Mouse (Mus musculus) intestine, postnatal 0 days (tissue): Measurements from ENCODE around the gene Magi1. TPM values are rescaled to one million over a fixed set of nuclear protein-coding genes. Genes with fewer than 3 reads are reported as not detected.

Experiments
- ATAC-seq: fragments of 200-750 bp; cut with Nextera tagmentation; 2 replicates; pipeline ENCODE4 v1.8.0; 2017; ENCODE audit warnings: mild to moderate bottlenecking, moderate TSS enrichment, moderate library complexity
- H3K27ac ChIP-seq: fragments of 300-500 bp; sonication (generic); 2 replicates; pipeline ENCODE4 v1.5.1; 2014; ENCODE audit warnings: mild to moderate bottlenecking, low read depth, low read length, moderate library complexity
- H3K27me3 ChIP-seq: fragments of 300-500 bp; sonication (generic); replicated peaks from 2 replicates; pipeline ENCODE4 v1.6.1; 2014; ENCODE audit warnings: low read length, mixed read lengths; ENCODE audit not compliant: control insufficient read depth, insufficient read depth
- H3K36me3 ChIP-seq: fragments of 300-500 bp; sonication (generic); 2 replicates; pipeline ENCODE4 v1.6.1; 2014; ENCODE audit warnings: mild to moderate bottlenecking, moderate library complexity; ENCODE audit not compliant: control insufficient read depth, insufficient read depth
- H3K4me1 ChIP-seq: fragments of 300-500 bp; sonication (generic); replicated peaks from 2 replicates; pipeline ENCODE4 v1.6.1; 2014; ENCODE audit warnings: antibody characterized with exemption, low read length, mixed read lengths; ENCODE audit not compliant: control insufficient read depth, insufficient read depth
- H3K4me2 ChIP-seq: fragments of 300-500 bp; sonication (generic); replicated peaks from 2 replicates; pipeline ENCODE4 v1.6.1; 2014; ENCODE audit warnings: low read depth, mild to moderate bottlenecking, moderate library complexity
- H3K4me3 ChIP-seq: fragments of 300-500 bp; sonication (generic); 2 replicates; pipeline ENCODE4 v1.5.1; 2014; ENCODE audit warnings: low read depth, low read length
- H3K9ac ChIP-seq: fragments of 300-500 bp; sonication (generic); 2 replicates; pipeline ENCODE4 v1.6.1; 2014; ENCODE audit warnings: mild to moderate bottlenecking, low read depth, low read length
- H3K9me3 ChIP-seq: fragments of 300-500 bp; sonication (generic); 2 replicates; pipeline ENCODE4 v1.6.1; 2016; ENCODE audit warnings: mixed run types; ENCODE audit not compliant: control insufficient read depth
- CTCF ChIP-seq: sonication (generic); IDR thresholded peaks from 2 replicates; pipeline ENCODE4 v1.5.1; 2016; ENCODE audit warnings: low read depth, mild to moderate bottlenecking, control low read depth, antibody characterized with exemption, moderate library complexity
- WGBS: fragments of 180-500 bp; shearing (Covaris S2); extraction: QIAGEN DNeasy Blood & Tissue Kit; methylation state at CpG from one replicate; pipeline ENCODE4 v1.1.7; 2014; 5-methylcytosine and 5-hydroxymethylcytosine counted together
- polyA plus RNA-seq: library from polyadenylated mRNA; unstranded; fragments of >200 nt; fragmentation: Nextera tagmentation; extraction: Ambion mirVana; gene quantifications from 2 replicates; pipeline ENCODE4 v1.2.1, GENCODE M21; 2015

The Magi1 gene
- polyA plus RNA-seq, 1 experiment from 2014 or later = 4.2 TPM

GRCm38 (mm10) chr6:93968721-93969120 lies 315.0 kb downstream of the Magi1 start:
- Histone ChIP-seq H3K27me3 (no peaks in the 10 kb centered on the region), H3K27ac (no peak overlapping the region), H3K4me2 (no peak overlapping the region), H3K9me3 (no peaks in the 10 kb centered on the region), H3K4me1 (no peaks in the 10 kb centered on the region), H3K9ac (no peak overlapping the region), H3K36me3 (no peaks in the 10 kb centered on the region), H3K4me3 (no peak overlapping the region)
- 86% methylated on average over 2 of the region's 2 CpGs for WGBS
- no peak for TF ChIP-seq CTCF
- ATAC-seq = no peak

- Histone ChIP-seq H3K27ac (no peak overlapping the region), H3K4me2 (no peak overlapping the region), H3K27me3 (no peaks in the 10 kb centered on the region), H3K4me1 (no peaks in the 10 kb centered on the region), H3K9me3 (no peaks in the 10 kb centered on the region), H3K9ac (no peak overlapping the region), H3K36me3 (no peaks in the 10 kb centered on the region), H3K4me3 (no peak overlapping the region)
- 37% methylated on average over 5 of the region's 5 CpGs for WGBS
- TF ChIP-seq CTCF = peak; percentile 32
- ATAC-seq = no peak
These were observed 320.9 kb downstream of the Magi1 start for GRCm38 (mm10) chr6:93962757-93963336.

- H3K36me3 ChIP-seq = no peaks in the 10 kb centered on the region
- no peak for TF ChIP-seq CTCF
- no peak for ATAC-seq
- H3K4me2 ChIP-seq = no peak overlapping the region
- no peaks in the 10 kb centered on the region for H3K9me3 ChIP-seq
- no peaks in the 10 kb centered on the region for H3K4me1 ChIP-seq
- no peak overlapping the region for H3K4me3 ChIP-seq
- 47% methylated on average over 1 of the region's 1 CpGs for WGBS
- no peaks in the 10 kb centered on the region for H3K27me3 ChIP-seq
- H3K27ac ChIP-seq = no peak overlapping the region
- no peak overlapping the region for H3K9ac ChIP-seq
These were observed 321.9 kb downstream of the Magi1 start for GRCm38 (mm10) chr6:93961782-93962181.

- no peak for TF ChIP-seq CTCF
- H3K36me3 ChIP-seq = no peaks in the 10 kb centered on the region
- no peaks in the 10 kb centered on the region for H3K4me1 ChIP-seq
- H3K9me3 ChIP-seq = no peaks in the 10 kb centered on the region
- H3K4me2 ChIP-seq = no peak overlapping the region
- H3K27ac ChIP-seq = no peak overlapping the region
- H3K27me3 ChIP-seq = no peaks in the 10 kb centered on the region
- no peak overlapping the region for H3K4me3 ChIP-seq
- no peak overlapping the region for H3K9ac ChIP-seq
- ATAC-seq = no peak
- WGBS = 41% methylated on average over 2 of the region's 2 CpGs
These were observed 326.5 kb downstream of the Magi1 start for GRCm38 (mm10) chr6:93957172-93957571.

GRCm38 (mm10) chr6:93946612-93947011 lies 337.1 kb downstream of the Magi1 start:
- ATAC-seq = no peak
- Histone ChIP-seq H3K9me3 (no peaks in the 10 kb centered on the region), H3K4me1 (no peaks in the 10 kb centered on the region), H3K27me3 (no peaks in the 10 kb centered on the region), H3K36me3 (no peaks in the 10 kb centered on the region), H3K27ac (no peak overlapping the region), H3K9ac (no peak overlapping the region), H3K4me2 (no peak overlapping the region), H3K4me3 (no peak overlapping the region)
- 85% methylated on average over 2 of the region's 2 CpGs for WGBS
- no peak for TF ChIP-seq CTCF

- no peak overlapping the region for H3K4me2 ChIP-seq
- peak; percentile 64 for ATAC-seq
- TF ChIP-seq CTCF = no peak
- no peaks in the 10 kb centered on the region for H3K36me3 ChIP-seq
- no peak overlapping the region for H3K9ac ChIP-seq
- peak overlapping the region; percentile 70; the same call in 1 of the 2 replicates for H3K27ac ChIP-seq
- H3K4me3 ChIP-seq = no peak overlapping the region
- no peaks in the 10 kb centered on the region for H3K9me3 ChIP-seq
- no peaks in the 10 kb centered on the region for H3K27me3 ChIP-seq
- WGBS = 48% methylated on average over 6 of the region's 6 CpGs
- H3K4me1 ChIP-seq = no peaks in the 10 kb centered on the region; the same call in 1 of the 2 replicates
These were observed 347.4 kb downstream of the Magi1 start for GRCm38 (mm10) chr6:93936359-93936758.
